Mouse (Mus musculus) spleen, postnatal 0 days (tissue): Measurements from ENCODE around the gene Nxf1. TPM values are rescaled to one million over a fixed set of nuclear protein-coding genes. Genes with fewer than 3 reads are reported as not detected.

Source experiments
- polyA plus RNA-seq: library from polyadenylated mRNA; unstranded; fragments of >200 nt; fragmentation: Nextera tagmentation; extraction: Ambion mirVana; gene quantifications from 2 replicates; pipeline ENCODE4 v1.2.1, GENCODE M21; 2015

Gene Nxf1
- polyA plus RNA-seq: 95.6 and 109 TPM in 2 replicates

DNA sequence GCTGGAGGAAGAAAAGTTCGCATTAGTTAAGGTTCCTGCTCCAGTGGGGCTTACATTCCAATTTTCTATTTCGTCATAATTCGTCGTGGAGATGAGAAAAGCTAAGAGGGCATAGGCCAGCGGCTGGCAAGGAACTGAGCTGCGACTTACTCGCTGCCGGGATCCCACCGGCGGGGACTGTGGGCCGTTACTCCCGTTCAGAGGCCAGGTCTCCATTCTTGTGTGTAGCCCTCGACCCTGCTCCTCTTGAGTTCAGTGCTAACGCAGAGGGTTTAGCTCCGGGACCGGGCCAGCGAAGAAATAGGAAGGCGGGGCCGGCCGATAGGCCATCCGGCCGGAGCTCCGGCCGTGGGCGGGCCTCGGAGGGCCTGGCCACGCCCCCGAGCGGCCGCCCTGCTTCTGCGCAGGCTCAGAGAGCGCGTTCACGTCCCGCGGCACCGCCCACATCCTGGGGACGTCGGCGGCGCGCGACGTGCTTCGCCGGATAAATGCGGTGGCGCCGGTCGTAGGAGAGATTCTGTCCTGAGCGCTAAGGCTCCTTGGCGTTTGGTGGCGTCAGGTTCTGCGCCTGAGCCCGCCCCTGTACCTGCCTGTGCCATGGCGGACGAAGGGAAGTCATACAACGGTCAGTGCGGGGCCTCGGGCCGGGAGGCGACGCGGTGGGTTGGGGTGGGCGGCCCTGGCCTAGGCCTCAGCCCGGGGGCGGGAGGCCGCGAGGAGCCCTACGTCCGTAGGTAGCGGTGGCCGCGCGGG lies at the start of gene Nxf1:
Gene Nxf1, plus strand, starts transcription at position 439 of the 753 bp plus-strand sequence.

GRCm38 (mm10) chr19:8722907-8723573 lies 33.8 kb upstream of the Nxf1 start, which contains the start of gene Slc3a2:
Gene Slc3a2 (minus strand): TSS chr19:8723369.

DNA sequence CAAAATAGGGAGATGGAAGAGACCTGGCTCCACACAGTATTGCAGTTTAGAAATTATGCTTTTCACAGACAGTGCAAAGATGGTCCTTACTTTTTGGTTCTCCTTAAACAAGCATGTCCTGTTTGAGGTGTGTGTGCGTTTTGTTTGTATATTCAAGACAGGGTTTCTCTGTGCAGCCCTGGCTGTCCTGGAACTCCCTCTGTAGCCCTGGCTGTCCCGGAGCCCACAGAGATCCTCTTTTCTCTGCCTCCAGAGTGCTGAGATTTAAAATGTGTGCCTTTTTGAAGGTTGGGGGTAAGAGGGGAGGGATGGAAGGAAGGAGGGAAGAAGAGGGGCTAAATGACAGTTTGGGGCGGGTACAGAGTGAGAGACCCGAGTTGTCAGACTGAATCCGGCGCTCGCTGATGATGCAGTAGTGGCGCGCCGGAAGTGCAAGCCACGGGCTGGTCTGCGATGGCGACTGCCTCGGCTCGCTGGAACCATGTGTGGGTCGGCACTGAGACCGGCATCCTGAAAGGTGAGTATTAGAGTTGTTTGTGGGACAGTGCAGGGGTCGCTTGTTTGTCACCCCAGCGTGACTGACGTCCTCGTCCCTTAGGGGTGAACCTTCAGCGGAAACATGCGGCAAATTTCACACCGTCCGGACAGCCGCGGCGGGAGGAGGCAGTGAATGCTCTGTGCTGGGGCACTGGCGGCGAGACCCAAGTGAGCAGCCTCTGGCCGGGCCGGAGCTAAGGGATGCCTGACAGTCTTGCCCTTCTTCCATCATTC lies 21.3 kb upstream of the Nxf1 start, which contains the start of gene Wdr74:
Gene Wdr74, plus strand, starts transcription at position 439 of the 771 bp plus-strand sequence.

DNA sequence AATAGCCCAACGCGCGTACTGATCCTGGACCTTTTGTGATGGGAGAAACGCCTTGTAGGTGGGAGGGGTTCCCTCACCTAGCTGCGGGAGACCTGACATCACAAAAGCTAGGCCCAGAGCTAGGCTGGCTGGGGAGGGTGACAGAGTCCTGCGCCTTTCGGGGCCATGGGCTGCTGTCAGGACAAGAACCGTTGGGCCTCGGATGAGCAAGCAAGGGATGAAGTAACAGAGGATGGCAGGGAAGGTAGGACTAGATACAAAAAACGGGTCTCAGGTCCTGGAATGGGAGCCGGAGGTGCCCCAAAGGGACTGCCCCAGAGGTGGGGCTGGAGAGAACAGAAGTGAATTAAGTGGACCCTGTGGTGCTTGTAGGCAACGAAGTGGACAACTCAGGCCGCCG lies 16.3 kb upstream of the Nxf1 start, which contains the start of gene 1700092M07Rik:
Gene 1700092M07Rik, plus strand, starts transcription at position 116 of the 400 bp plus-strand sequence.

GRCm38 (mm10) chr19:8741243-8741869 lies 15.5 kb upstream of the Nxf1 start, which contains the start of gene Stx5a:
Gene Stx5a (plus strand): TSS chr19:8741413.

DNA sequence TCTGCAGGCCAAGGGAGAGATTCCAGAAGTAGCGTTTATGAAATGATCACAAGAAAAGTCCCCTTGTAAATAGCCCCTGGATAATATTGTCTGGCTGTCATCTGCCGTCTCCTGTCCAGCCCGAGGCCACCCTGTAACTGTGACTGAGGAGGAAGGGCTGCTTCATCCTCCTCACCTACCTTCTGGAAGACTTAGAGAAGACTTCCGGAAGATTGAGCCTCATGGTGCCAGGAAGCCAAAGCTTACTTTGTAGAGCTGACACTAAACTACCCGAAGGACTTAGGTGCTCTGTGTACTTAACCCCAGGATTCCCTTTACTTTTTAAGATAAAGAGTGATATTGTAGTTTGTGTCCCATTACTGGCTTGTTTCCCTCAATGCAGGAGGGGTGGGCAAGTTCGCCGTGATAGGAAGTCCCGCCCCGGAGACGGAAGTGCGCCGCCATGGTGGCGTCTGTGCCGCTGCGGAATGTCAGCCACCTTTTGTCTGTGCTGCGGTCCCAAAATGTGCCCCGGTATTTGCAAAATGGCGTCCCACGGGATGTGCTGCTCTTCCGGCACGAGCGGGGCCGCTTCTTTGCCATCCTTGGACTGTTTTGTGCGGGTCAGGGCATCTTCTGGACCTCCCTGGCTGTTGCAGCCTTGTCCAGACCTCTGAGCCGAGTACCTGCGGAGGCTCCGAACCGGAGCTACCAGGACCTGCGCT lies 13.8 kb downstream of the Nxf1 start, which contains the start of gene Tmem223:
Gene Tmem223, plus strand, starts transcription at position 430 of the 704 bp plus-strand sequence.

GRCm38 (mm10) chr19:8774086-8774835 lies 17.4 kb downstream of the Nxf1 start, which contains the start of gene Tmem179b:
Gene Tmem179b (minus strand): TSS chr19:8774467.

GRCm38 (mm10) chr19:8786008-8786781 lies 29.3 kb downstream of the Nxf1 start, which contains the start of gene Taf6l:
Gene Taf6l (minus strand): TSS chr19:8786417.

DNA sequence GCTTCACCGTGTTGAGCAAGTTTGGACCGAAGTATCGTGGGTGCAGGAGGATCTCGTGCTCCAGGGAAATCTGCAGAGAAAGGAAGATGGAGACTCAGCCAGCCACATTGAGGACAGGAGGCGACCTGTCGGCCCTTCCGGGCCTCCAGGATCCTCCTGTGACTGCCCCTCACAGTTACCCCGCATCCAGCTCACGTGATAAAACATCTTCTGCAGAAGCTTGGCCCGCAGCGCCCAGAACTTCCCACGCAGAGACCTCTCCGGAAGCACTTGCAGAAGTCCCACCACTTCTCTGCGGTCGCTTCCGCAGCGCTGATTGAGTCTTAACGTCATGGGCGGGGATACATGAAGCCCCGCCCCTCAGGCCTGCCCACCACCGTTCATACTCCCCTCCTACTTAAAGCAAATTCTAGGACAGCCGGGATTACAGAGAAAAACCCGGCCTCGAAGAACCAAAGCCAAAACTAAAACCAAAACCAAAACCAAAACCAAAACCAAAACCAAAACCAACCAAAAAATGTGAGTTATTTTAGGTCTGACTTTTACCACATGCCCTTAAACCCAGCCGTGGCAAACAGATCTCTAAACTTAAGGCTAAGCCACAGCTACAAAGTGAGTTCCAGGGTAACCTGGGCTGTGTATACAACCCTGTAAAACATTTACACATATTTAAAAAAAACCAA lies 41.5 kb downstream of the Nxf1 start, which contains the start of gene Polr2g:
Gene Polr2g, minus strand, starts transcription at position 314 of the 683 bp plus-strand sequence.

GRCm38 (mm10) chr19:8802130-8802821 lies 45.4 kb downstream of the Nxf1 start, which contains the start of gene Zbtb3:
Gene Zbtb3 (plus strand): TSS chr19:8802555.

DNA sequence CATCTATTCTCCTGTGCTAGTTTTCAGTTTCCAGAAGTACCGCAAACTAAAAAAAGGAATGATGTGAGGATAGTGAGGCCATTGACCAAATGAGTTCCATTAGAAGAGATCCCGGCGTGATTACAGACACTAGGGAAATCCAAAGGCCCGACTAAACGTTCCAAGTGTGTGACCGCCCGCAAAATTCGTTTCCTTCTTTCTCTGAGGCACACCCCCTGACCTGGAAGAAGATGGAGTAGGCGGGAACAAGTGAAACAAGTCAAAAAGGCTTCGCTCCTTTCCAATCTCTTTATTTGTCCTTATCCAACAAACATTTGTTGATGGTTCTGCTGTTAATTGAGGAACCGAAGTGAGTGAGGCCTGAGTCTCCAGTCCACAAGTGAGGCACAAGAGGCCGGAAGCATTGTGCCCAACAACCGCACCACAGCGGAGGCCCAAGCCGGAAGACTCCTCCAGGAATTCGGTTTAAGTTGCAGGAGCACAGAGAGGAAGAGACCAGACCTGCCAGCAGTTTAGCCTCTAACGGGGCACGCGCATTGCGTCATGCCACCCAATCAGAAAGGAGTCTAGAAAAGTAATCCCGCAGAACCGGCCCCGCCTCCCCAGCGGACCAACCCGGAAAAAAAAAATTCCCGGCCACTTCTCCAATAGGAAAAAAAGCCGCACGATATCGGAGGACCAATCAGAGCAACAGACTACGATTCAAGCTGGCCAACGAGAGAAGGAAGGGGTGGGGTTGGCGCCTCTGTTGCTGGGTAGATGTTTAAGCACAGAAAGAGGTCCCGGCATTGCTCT lies 62.1 kb downstream of the Nxf1 start, which contains the start of gene Ttc9c:
Gene Ttc9c, minus strand, starts transcription at position 533 of the 795 bp plus-strand sequence.

DNA sequence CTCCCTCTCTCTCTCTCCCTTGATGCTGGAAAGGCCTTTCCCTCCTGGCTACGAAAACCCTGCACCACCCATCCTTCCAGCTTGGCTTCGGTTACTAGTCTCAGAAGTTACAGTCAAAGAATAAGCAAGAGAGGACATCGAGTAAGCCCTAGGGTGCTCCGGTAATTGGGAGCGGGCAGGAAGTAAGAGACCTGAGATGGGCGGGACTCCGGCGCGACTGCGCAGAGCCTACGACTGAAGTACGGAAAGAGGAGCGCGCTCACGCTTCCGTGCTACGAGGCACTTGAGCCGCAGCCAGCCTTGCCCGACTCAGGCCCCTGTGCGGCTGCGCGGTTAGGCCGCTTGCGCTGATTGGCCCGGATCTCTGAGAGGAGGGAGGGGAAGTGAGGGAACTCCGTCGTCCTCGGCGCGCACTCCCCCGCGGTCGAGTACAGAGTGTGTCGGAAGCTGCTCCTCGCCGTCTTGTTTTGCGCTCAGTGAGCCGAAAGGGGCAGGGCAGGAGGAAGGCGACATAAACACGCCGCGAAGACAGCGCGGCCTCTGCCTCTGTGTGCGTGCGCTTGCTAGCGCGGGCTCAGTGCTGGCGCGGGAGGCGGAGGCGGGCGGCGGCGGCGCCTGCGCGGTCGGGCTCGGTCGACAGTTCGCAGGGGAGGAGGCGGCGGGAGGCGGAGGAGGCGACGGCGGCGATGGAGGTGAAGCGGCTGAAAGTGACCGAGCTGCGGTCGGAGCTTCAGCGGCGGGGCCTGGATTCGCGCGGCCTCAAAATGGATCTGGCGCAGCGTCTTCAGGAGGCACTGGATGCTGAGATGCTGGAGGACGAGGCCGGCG lies 62.9 kb downstream of the Nxf1 start, which contains the start of gene Hnrnpul2:
Gene Hnrnpul2, plus strand, starts transcription at position 415 of the 828 bp plus-strand sequence.

